Mouse (Mus musculus) forebrain, embryonic 12.5 days (tissue): ENCODE measurements around the gene Apip. TPM values are rescaled to one million over a fixed set of nuclear protein-coding genes. Genes with fewer than 3 reads are reported as not detected.

ENCODE experiments used
- ATAC-seq: fragments of 200-750 bp; cut with Nextera tagmentation; 2 replicates; pipeline ENCODE4 v1.8.0; 2017; ENCODE audit warnings: moderate TSS enrichment; ENCODE audit not compliant: low FRiP score
- H3K27ac ChIP-seq: fragments of 300-500 bp; sonication (generic); 2 replicates; pipeline ENCODE4 v1.5.1; 2016; ENCODE audit warnings: mild to moderate bottlenecking
- H3K27me3 ChIP-seq: fragments of 300-500 bp; sonication (generic); 2 replicates; pipeline ENCODE4 v1.6.1; 2016; ENCODE audit warnings: mild to moderate bottlenecking
- H3K36me3 ChIP-seq: fragments of 300-500 bp; sonication (generic); replicated peaks from 2 replicates; pipeline ENCODE4 v1.6.1; 2016; ENCODE audit warnings: mild to moderate bottlenecking
- H3K4me1 ChIP-seq: fragments of 300-500 bp; sonication (generic); 2 replicates; pipeline ENCODE4 v1.6.1; 2016
- H3K4me2 ChIP-seq: fragments of 300-500 bp; sonication (generic); 2 replicates; pipeline ENCODE4 v1.6.1; 2016; ENCODE audit warnings: mild to moderate bottlenecking, moderate library complexity
- H3K4me3 ChIP-seq: fragments of 300-500 bp; sonication (generic); replicated peaks from 2 replicates; pipeline ENCODE4 v1.5.1; 2016; ENCODE audit warnings: mild to moderate bottlenecking
- H3K9ac ChIP-seq: fragments of 300-500 bp; sonication (generic); 2 replicates; pipeline ENCODE4 v1.6.1; 2016; ENCODE audit warnings: mild to moderate bottlenecking
- H3K9me3 ChIP-seq: fragments of 300-500 bp; sonication (generic); 2 replicates; pipeline ENCODE4 v1.6.1; 2016
- WGBS: fragments of 180-500 bp; shearing (Covaris S2); methylation state at CpG from one replicate; pipeline ENCODE4 v1.1.7; 2016; 5-methylcytosine and 5-hydroxymethylcytosine counted together
- polyA plus RNA-seq: library from polyadenylated mRNA; unstranded; fragments of >200 nt; fragmentation: Nextera tagmentation; extraction: Ambion mirVana; gene quantifications from 2 replicates; pipeline ENCODE4 v1.2.1, GENCODE M21; 2016

The Apip gene
- polyA plus RNA-seq, 1 experiment from 2014 or later: 48.7 TPM

- H3K27me3 ChIP-seq: no peaks in the 10 kb centered on the region
- WGBS: 95% methylated on average over 5 of the region's 5 CpGs
- no peaks in the 10 kb centered on the region for H3K9me3 ChIP-seq
- H3K27ac ChIP-seq: no peak overlapping the region
- H3K36me3 ChIP-seq: no peaks in the 10 kb centered on the region
- no peak overlapping the region for H3K9ac ChIP-seq
- H3K4me3 ChIP-seq: no peak overlapping the region
- no peak overlapping the region for H3K4me2 ChIP-seq
- H3K4me1 ChIP-seq: peaks cover 22% of the 10 kb centered on the region
- no peak for ATAC-seq
Observed at GRCm38 (mm10) chr2:103069752-103070405, 3.6 kb upstream of the Apip start.

- Histone ChIP-seq H3K27me3 (no peaks in the 10 kb centered on the region), H3K9me3 (no peaks in the 10 kb centered on the region), H3K27ac (no peak overlapping the region), H3K9ac (no peak overlapping the region), H3K4me2 (no peak overlapping the region), H3K4me3 (no peak overlapping the region), H3K4me1 (peaks cover 22% of the 10 kb centered on the region), H3K36me3 (no peaks in the 10 kb centered on the region)
- no peak for ATAC-seq
- WGBS: 74% methylated on average over 3 of the region's 3 CpGs
Observed at GRCm38 (mm10) chr2:103070586-103070985, 2.9 kb upstream of the Apip start.

GRCm38 (mm10) chr2:103081117-103081516 is 7.6 kb downstream of the Apip start:
- H3K4me3 ChIP-seq: no peak overlapping the region
- WGBS: 76% methylated on average over 6 of the region's 6 CpGs
- H3K4me1 ChIP-seq: no peaks in the 10 kb centered on the region
- H3K27me3 ChIP-seq: no peaks in the 10 kb centered on the region
- H3K27ac ChIP-seq: no peak overlapping the region
- no peak overlapping the region for H3K4me2 ChIP-seq
- H3K9me3 ChIP-seq: no peaks in the 10 kb centered on the region
- ATAC-seq: no peak
- H3K9ac ChIP-seq: no peak overlapping the region
- no peaks in the 10 kb centered on the region; the same call in 1 of the 2 replicates for H3K36me3 ChIP-seq

- ATAC-seq: no peak
- H3K4me3 ChIP-seq: no peak overlapping the region
- H3K27me3 ChIP-seq: no peaks in the 10 kb centered on the region
- no peak overlapping the region for H3K9ac ChIP-seq
- no peaks in the 10 kb centered on the region for H3K4me1 ChIP-seq
- no peak overlapping the region for H3K27ac ChIP-seq
- H3K9me3 ChIP-seq: no peaks in the 10 kb centered on the region
- 87% methylated on average over 5 of the region's 5 CpGs for WGBS
- no peak overlapping the region for H3K4me2 ChIP-seq
- no peaks in the 10 kb centered on the region; the same call in 1 of the 2 replicates for H3K36me3 ChIP-seq
Observed at GRCm38 (mm10) chr2:103081706-103082105, 8.2 kb downstream of the Apip start.

- no peaks in the 10 kb centered on the region for H3K9me3 ChIP-seq
- 83% methylated on average over 7 of the region's 7 CpGs for WGBS
- no peak overlapping the region for H3K4me3 ChIP-seq
- no peaks in the 10 kb centered on the region for H3K4me1 ChIP-seq
- H3K9ac ChIP-seq: no peak overlapping the region
- H3K27me3 ChIP-seq: no peaks in the 10 kb centered on the region
- H3K4me2 ChIP-seq: no peak overlapping the region
- no peak overlapping the region for H3K27ac ChIP-seq
- H3K36me3 ChIP-seq: peaks cover 4% of the 10 kb centered on the region
- no peak for ATAC-seq
Observed at GRCm38 (mm10) chr2:103082853-103083252, 9.4 kb downstream of the Apip start.

- no peak overlapping the region for H3K9ac ChIP-seq
- WGBS: 65% methylated on average over 5 of the region's 5 CpGs
- peaks cover 11% of the 10 kb centered on the region for H3K36me3 ChIP-seq
- no peaks in the 10 kb centered on the region for H3K27me3 ChIP-seq
- ATAC-seq: no peak
- no peak overlapping the region for H3K27ac ChIP-seq
- no peak overlapping the region for H3K4me2 ChIP-seq
- peaks cover under 1% of the 10 kb centered on the region; the same call in 1 of the 2 replicates for H3K4me1 ChIP-seq
- no peaks in the 10 kb centered on the region for H3K9me3 ChIP-seq
- no peak overlapping the region for H3K4me3 ChIP-seq
Observed at GRCm38 (mm10) chr2:103084451-103084850, 11.0 kb downstream of the Apip start.

GRCm38 (mm10) chr2:103085633-103086032 is 12.2 kb downstream of the Apip start:
- no peak overlapping the region for H3K4me2 ChIP-seq
- peaks cover 3% of the 10 kb centered on the region; the same call in 1 of the 2 replicates for H3K4me1 ChIP-seq
- WGBS: 81% methylated on average over 10 of the region's 10 CpGs
- H3K9me3 ChIP-seq: no peaks in the 10 kb centered on the region
- no peak for ATAC-seq
- no peak overlapping the region for H3K4me3 ChIP-seq
- H3K36me3 ChIP-seq: peaks cover 11% of the 10 kb centered on the region
- no peaks in the 10 kb centered on the region for H3K27me3 ChIP-seq
- H3K27ac ChIP-seq: no peak overlapping the region
- no peak overlapping the region for H3K9ac ChIP-seq

GRCm38 (mm10) chr2:103086432-103086831 is 13.0 kb downstream of the Apip start:
- WGBS: 7% methylated on average over 1 of the region's 1 CpGs

GRCm38 (mm10) chr2:103088099-103088498 is 14.6 kb downstream of the Apip start:
- 94% methylated on average over 4 of the region's 4 CpGs for WGBS
- peaks cover 11% of the 10 kb centered on the region for H3K36me3 ChIP-seq

More at GRCm38 (mm10) chr2:103086432-103086831, 13.0 kb downstream of the Apip start:
- Histone ChIP-seq H3K9me3 (no peaks in the 10 kb centered on the region), H3K4me2 (no peak overlapping the region), H3K9ac (no peak overlapping the region), H3K4me3 (no peak overlapping the region), H3K36me3 (peaks cover 11% of the 10 kb centered on the region), H3K27me3 (no peaks in the 10 kb centered on the region), H3K27ac (no peak overlapping the region), H3K4me1 (peaks cover 3% of the 10 kb centered on the region; the same call in 1 of the 2 replicates)
- ATAC-seq: no peak

GRCm38 (mm10) chr2:103089521-103089920 is 16.0 kb downstream of the Apip start:
- WGBS: 44% methylated on average over 6 of the region's 6 CpGs
- H3K27me3 ChIP-seq: no peaks in the 10 kb centered on the region
- H3K4me1 ChIP-seq: peaks cover 3% of the 10 kb centered on the region; the same call in 1 of the 2 replicates
- no peak overlapping the region for H3K4me3 ChIP-seq
- no peak overlapping the region for H3K9ac ChIP-seq
- ATAC-seq: no peak
- H3K36me3 ChIP-seq: peaks cover 23% of the 10 kb centered on the region
- no peaks in the 10 kb centered on the region for H3K9me3 ChIP-seq
- no peak overlapping the region for H3K27ac ChIP-seq
- no peak overlapping the region for H3K4me2 ChIP-seq

More at GRCm38 (mm10) chr2:103088099-103088498, 14.6 kb downstream of the Apip start:
- Histone ChIP-seq H3K4me3 (no peak overlapping the region), H3K27ac (no peak overlapping the region), H3K4me2 (no peak overlapping the region), H3K9me3 (no peaks in the 10 kb centered on the region), H3K27me3 (no peaks in the 10 kb centered on the region), H3K4me1 (peaks cover 3% of the 10 kb centered on the region; the same call in 1 of the 2 replicates), H3K9ac (no peak overlapping the region)
- ATAC-seq: no peak

GRCm38 (mm10) chr2:103102595-103102994 is 29.1 kb downstream of the Apip start:
- Histone ChIP-seq H3K36me3 (no peaks in the 10 kb centered on the region), H3K9ac (no peak overlapping the region), H3K9me3 (no peaks in the 10 kb centered on the region), H3K4me3 (no peak overlapping the region), H3K4me2 (no peak overlapping the region), H3K27ac (no peak overlapping the region), H3K4me1 (no peaks in the 10 kb centered on the region), H3K27me3 (no peaks in the 10 kb centered on the region)
- no peak for ATAC-seq
- WGBS: 81% methylated on average over 5 of the region's 5 CpGs

GRCm38 (mm10) chr2:103106172-103106571 is 32.7 kb downstream of the Apip start:
- no peaks in the 10 kb centered on the region for H3K36me3 ChIP-seq
- H3K27me3 ChIP-seq: no peaks in the 10 kb centered on the region
- no peak for ATAC-seq
- H3K9me3 ChIP-seq: no peaks in the 10 kb centered on the region
- H3K9ac ChIP-seq: no peak overlapping the region
- 92% methylated on average over 2 of the region's 2 CpGs for WGBS
- no peak overlapping the region for H3K4me2 ChIP-seq
- no peak overlapping the region for H3K4me3 ChIP-seq
- no peak overlapping the region for H3K27ac ChIP-seq
- no peaks in the 10 kb centered on the region for H3K4me1 ChIP-seq

- WGBS: 66% methylated on average over 8 of the region's 8 CpGs
- Histone ChIP-seq H3K4me2 (no peak overlapping the region), H3K36me3 (no peaks in the 10 kb centered on the region), H3K4me1 (no peaks in the 10 kb centered on the region), H3K4me3 (no peak overlapping the region), H3K27ac (no peak overlapping the region), H3K9me3 (no peaks in the 10 kb centered on the region), H3K9ac (no peak overlapping the region), H3K27me3 (no peaks in the 10 kb centered on the region)
- ATAC-seq: no peak
Observed at GRCm38 (mm10) chr2:103111669-103112068, 38.2 kb downstream of the Apip start.
